Mouse (Mus musculus): Measurements from ENCODE around the gene Drg1. TPM values are rescaled to one million over a fixed set of nuclear protein-coding genes. Genes with fewer than 3 reads are reported as not detected.
A peak's percentile ranks its signal among the peaks of the same experiment; 100 is the strongest.

Gene Drg1
- polyA plus RNA-seq, 1 experiment from 2014 or later: 245 TPM

DNA sequence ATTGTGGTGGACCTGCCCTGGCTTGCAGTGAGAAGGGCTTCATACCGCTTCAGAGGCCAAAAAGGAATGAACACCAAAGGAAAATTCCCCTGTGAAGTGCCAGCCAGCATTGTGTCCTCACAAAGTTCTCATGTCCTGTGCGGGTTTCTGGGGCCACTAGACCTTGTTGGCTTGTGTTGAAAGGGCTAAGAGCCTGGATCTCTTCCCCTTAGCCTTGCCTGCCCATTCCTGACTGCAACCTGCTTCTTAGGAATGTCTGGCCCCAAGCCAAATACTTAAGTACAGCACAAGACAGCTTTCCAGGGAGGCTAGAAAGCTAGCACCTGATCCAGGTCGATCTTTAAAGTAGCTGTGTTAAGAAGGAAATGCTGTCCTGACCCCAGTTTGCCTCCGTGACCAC, 36.6 kb upstream of the Drg1 start:
- ATAC-seq (ENCODE audit: insufficient number of reproducible peaks, low FRiP score, low TSS enrichment, low read depth) (no peak), DNase-seq (ENCODE audit: low spot score) (no peak)
- Histone ChIP-seq H3K27me3 (ENCODE audit: control insufficient read depth, insufficient read depth, low read length) (no peaks in the 10 kb centered on the region), H3K9me3 (ENCODE audit: control insufficient read depth, low read length) (no peaks in the 10 kb centered on the region), H3K36me3 (ENCODE audit: control insufficient read depth, insufficient read depth, low read length) (peaks cover 64% of the 10 kb centered on the region), H3K9ac (ENCODE audit: low read length) (no peak overlapping the region), H3K4me3 (ENCODE audit: low read depth, low read length) (no peak overlapping the region), H3K4me1 (ENCODE audit: control insufficient read depth, insufficient read depth, low read length) (no peaks in the 10 kb centered on the region), H3K4me2 (ENCODE audit: low read depth, severe bottlenecking) (no peak overlapping the region), H3K27ac (replicated peaks; ENCODE audit: low read depth, low read length) (no peak overlapping the region)
- 89% methylated on average over 4 of the region's 4 CpGs for WGBS

DNA sequence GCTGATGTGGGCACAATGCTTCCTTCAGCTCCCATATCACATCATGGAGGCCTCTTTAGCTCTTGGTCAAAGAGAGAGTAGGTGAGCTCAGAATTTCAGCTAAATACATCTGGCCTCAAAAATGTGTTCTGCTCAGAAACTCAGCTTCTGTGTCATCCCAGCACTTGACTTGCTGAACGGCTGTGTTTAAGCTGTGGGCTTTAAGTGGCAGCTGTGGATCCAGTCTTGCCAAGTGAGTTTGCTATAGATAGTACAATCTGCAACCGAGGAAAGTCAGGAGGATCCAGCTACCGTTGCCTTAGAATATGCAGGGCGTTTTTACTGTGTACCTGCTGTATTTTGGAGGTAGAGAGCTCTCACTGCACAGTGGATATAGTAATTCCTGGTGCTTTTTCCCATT, 36.2 kb upstream of the Drg1 start:
- ATAC-seq (ENCODE audit: insufficient number of reproducible peaks, low FRiP score, low TSS enrichment, low read depth): no peak
- Histone ChIP-seq H3K9me3 (ENCODE audit: control insufficient read depth, low read length) (no peaks in the 10 kb centered on the region), H3K4me1 (ENCODE audit: control insufficient read depth, insufficient read depth, low read length) (no peaks in the 10 kb centered on the region), H3K4me2 (ENCODE audit: low read depth, severe bottlenecking) (no peak overlapping the region), H3K9ac (ENCODE audit: low read length) (no peak overlapping the region), H3K27ac (replicated peaks; ENCODE audit: low read depth, low read length) (no peak overlapping the region), H3K4me3 (ENCODE audit: low read depth, low read length) (no peak overlapping the region), H3K36me3 (ENCODE audit: control insufficient read depth, insufficient read depth, low read length) (peaks cover 60% of the 10 kb centered on the region), H3K27me3 (ENCODE audit: control insufficient read depth, insufficient read depth, low read length) (no peaks in the 10 kb centered on the region)
- DNase-seq (ENCODE audit: low spot score): no peak
- 95% methylated on average over 4 of the region's 4 CpGs for WGBS

- no peaks in the 10 kb centered on the region for H3K4me1 ChIP-seq (ENCODE audit: control insufficient read depth, insufficient read depth, low read length)
- H3K27ac ChIP-seq (replicated peaks; ENCODE audit: low read depth, low read length): no peak overlapping the region
- H3K9me3 ChIP-seq (ENCODE audit: control insufficient read depth, low read length): no peaks in the 10 kb centered on the region
- H3K36me3 ChIP-seq (ENCODE audit: control insufficient read depth, insufficient read depth, low read length): peaks cover 49% of the 10 kb centered on the region
- H3K27me3 ChIP-seq (ENCODE audit: control insufficient read depth, insufficient read depth, low read length): no peaks in the 10 kb centered on the region
- H3K4me3 ChIP-seq (ENCODE audit: low read depth, low read length): no peak overlapping the region
- DNase-seq (ENCODE audit: low spot score) (no peak), ATAC-seq (ENCODE audit: insufficient number of reproducible peaks, low FRiP score, low TSS enrichment, low read depth) (no peak)
- no peak overlapping the region for H3K4me2 ChIP-seq (ENCODE audit: low read depth, severe bottlenecking)
- H3K9ac ChIP-seq (ENCODE audit: low read length): no peak overlapping the region
- 98% methylated on average over 5 of the region's 5 CpGs for WGBS
Measured at GRCm38 (mm10) chr11:3301075-3301474, 34.9 kb upstream of the Drg1 start.

- ATAC-seq (ENCODE audit: insufficient number of reproducible peaks, low FRiP score, low TSS enrichment, low read depth): no peak
- H3K9me3 ChIP-seq (ENCODE audit: control insufficient read depth, low read length): no peaks in the 10 kb centered on the region
- DNase-seq (ENCODE audit: low spot score): no peak
- H3K36me3 ChIP-seq (ENCODE audit: control insufficient read depth, insufficient read depth, low read length): peaks cover 53% of the 10 kb centered on the region
- peaks cover 9% of the 10 kb centered on the region for H3K4me1 ChIP-seq (ENCODE audit: control insufficient read depth, insufficient read depth, low read length)
- 93% methylated on average over 14 of the region's 14 CpGs for WGBS
- no peaks in the 10 kb centered on the region for H3K27me3 ChIP-seq (ENCODE audit: control insufficient read depth, insufficient read depth, low read length)
- no peak overlapping the region for H3K27ac ChIP-seq (replicated peaks; ENCODE audit: low read depth, low read length)
- no peak overlapping the region for H3K9ac ChIP-seq (ENCODE audit: low read length)
- H3K4me3 ChIP-seq (ENCODE audit: low read depth, low read length): no peak overlapping the region
- H3K4me2 ChIP-seq (ENCODE audit: low read depth, severe bottlenecking): no peak overlapping the region
Measured at GRCm38 (mm10) chr11:3298813-3299185, 32.6 kb upstream of the Drg1 start.

DNA sequence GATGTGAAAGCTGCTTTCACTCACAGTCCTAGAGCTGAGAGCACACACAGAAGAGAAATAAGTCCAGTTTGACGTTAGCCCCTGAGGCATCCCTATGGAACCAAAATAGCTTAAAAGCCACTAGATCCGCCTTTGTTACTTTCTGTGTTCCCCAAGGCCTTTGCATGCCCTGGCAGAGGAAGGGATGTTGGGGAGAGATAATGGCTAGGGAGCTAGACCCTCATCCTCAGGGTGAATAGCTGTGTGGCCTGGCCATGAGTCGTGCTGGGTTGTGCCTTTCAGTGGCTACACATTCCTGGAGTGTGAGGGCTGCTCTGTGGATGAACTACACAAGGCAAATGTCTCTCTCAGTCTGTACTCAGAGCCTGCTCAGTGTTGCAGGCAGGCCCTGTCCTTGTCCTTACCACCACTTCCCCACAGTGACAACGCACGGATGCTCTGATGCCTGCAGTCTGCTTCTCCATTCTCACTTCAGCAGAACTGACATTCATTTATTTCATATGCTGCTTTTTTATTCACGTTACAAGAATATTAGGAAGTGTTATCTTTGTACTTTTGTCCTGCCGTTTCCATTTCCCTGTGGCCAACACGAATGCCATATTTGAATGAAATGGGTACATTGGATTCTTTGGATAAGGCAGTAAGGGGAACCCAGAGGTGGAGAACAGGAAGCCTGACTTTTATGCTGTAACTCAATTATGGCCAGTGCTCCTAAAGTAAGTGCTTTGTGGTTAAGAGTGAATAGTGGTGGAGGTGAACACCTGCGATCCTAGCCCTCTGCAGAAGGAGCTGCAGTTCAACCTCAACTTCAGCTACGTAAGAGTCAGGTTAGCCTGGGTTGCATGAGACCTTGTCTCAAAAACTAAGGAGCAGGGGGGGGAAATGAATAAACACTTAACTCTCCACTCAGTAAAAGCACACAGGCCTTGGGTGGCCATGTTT, 31.9 kb upstream of the Drg1 start:
- H3K4me2 ChIP-seq (ENCODE audit: low read depth, severe bottlenecking): no peak overlapping the region
- DNase-seq (ENCODE audit: low spot score) (no peak), ATAC-seq (ENCODE audit: insufficient number of reproducible peaks, low FRiP score, low TSS enrichment, low read depth) (no peak)
- H3K9me3 ChIP-seq (ENCODE audit: control insufficient read depth, low read length): no peaks in the 10 kb centered on the region
- H3K27me3 ChIP-seq (ENCODE audit: control insufficient read depth, insufficient read depth, low read length): no peaks in the 10 kb centered on the region
- peaks cover 52% of the 10 kb centered on the region for H3K36me3 ChIP-seq (ENCODE audit: control insufficient read depth, insufficient read depth, low read length)
- H3K9ac ChIP-seq (ENCODE audit: low read length): no peak overlapping the region
- H3K4me1 ChIP-seq (ENCODE audit: control insufficient read depth, insufficient read depth, low read length): peaks cover 14% of the 10 kb centered on the region
- H3K27ac ChIP-seq (replicated peaks; ENCODE audit: low read depth, low read length): no peak overlapping the region
- no peak overlapping the region for H3K4me3 ChIP-seq (ENCODE audit: low read depth, low read length)
- 92% methylated on average over 10 of the region's 10 CpGs for WGBS

- no peaks in the 10 kb centered on the region for H3K27me3 ChIP-seq (ENCODE audit: control insufficient read depth, insufficient read depth, low read length)
- no peak overlapping the region for H3K4me2 ChIP-seq (ENCODE audit: low read depth, severe bottlenecking)
- no peak overlapping the region for H3K27ac ChIP-seq (replicated peaks; ENCODE audit: low read depth, low read length)
- no peak overlapping the region for H3K9ac ChIP-seq (ENCODE audit: low read length)
- DNase-seq (ENCODE audit: low spot score) (no peak), ATAC-seq (ENCODE audit: insufficient number of reproducible peaks, low FRiP score, low TSS enrichment, low read depth) (no peak)
- peaks cover 46% of the 10 kb centered on the region for H3K36me3 ChIP-seq (ENCODE audit: control insufficient read depth, insufficient read depth, low read length)
- H3K4me3 ChIP-seq (ENCODE audit: low read depth, low read length): no peak overlapping the region
- H3K9me3 ChIP-seq (ENCODE audit: control insufficient read depth, low read length): no peaks in the 10 kb centered on the region
- H3K4me1 ChIP-seq (ENCODE audit: control insufficient read depth, insufficient read depth, low read length): peaks cover 15% of the 10 kb centered on the region
- WGBS: 86% methylated on average over 5 of the region's 5 CpGs
Measured at GRCm38 (mm10) chr11:3296056-3296455, 29.8 kb upstream of the Drg1 start.

- no peak overlapping the region; the same call in 1 of the 2 replicates for H3K4me2 ChIP-seq (ENCODE audit: low read depth, severe bottlenecking)
- H3K4me1 ChIP-seq (ENCODE audit: control insufficient read depth, insufficient read depth, low read length): peaks cover 15% of the 10 kb centered on the region
- ATAC-seq (ENCODE audit: insufficient number of reproducible peaks, low FRiP score, low TSS enrichment, low read depth): no peak
- no peak overlapping the region for H3K4me3 ChIP-seq (ENCODE audit: low read depth, low read length)
- H3K36me3 ChIP-seq (ENCODE audit: control insufficient read depth, insufficient read depth, low read length): peaks cover 41% of the 10 kb centered on the region
- no peak overlapping the region for H3K27ac ChIP-seq (replicated peaks; ENCODE audit: low read depth, low read length)
- H3K9me3 ChIP-seq (ENCODE audit: control insufficient read depth, low read length): no peaks in the 10 kb centered on the region
- H3K9ac ChIP-seq (ENCODE audit: low read length): no peak overlapping the region
- no peaks in the 10 kb centered on the region for H3K27me3 ChIP-seq (ENCODE audit: control insufficient read depth, insufficient read depth, low read length)
- DNase-seq (ENCODE audit: low spot score): no peak
- 97% methylated on average over 2 of the region's 2 CpGs for WGBS
Measured at GRCm38 (mm10) chr11:3294641-3295040, 28.4 kb upstream of the Drg1 start.

DNA sequence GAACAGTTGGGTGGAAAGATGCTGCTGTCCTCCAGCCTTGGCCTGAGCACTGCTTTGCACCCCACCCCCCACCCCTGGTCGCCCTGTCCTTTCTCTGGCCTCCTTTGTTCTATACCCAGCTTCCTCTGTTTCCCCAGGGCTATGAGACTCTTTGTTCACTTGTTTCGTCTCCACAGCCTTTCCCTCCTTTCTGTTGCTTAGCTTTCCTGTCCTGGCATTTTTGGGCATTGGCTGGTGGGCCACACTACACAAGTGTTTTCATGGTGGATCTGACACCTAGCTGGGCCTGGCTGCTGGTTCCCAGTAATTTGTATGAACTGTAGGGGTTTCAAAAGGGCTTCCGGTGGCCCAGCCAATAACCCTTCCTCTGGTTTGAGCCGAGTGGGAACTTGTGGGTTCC, 27.1 kb upstream of the Drg1 start:
- WGBS: 53% methylated on average over 4 of the region's 4 CpGs
- H3K9ac ChIP-seq (ENCODE audit: low read length): peak overlapping the region; percentile 100

More for the DNA sequence above, 27.1 kb upstream of the Drg1 start:
- Histone ChIP-seq H3K27me3 (ENCODE audit: control insufficient read depth, insufficient read depth, low read length) (no peaks in the 10 kb centered on the region), H3K9me3 (ENCODE audit: control insufficient read depth, low read length) (no peaks in the 10 kb centered on the region), H3K4me3 (ENCODE audit: low read depth, low read length) (peak overlapping the region; percentile 91), H3K27ac (replicated peaks; ENCODE audit: low read depth, low read length) (no peak overlapping the region), H3K4me1 (ENCODE audit: control insufficient read depth, insufficient read depth, low read length) (peaks cover 15% of the 10 kb centered on the region), H3K4me2 (ENCODE audit: low read depth, severe bottlenecking) (peak overlapping the region; percentile 100), H3K36me3 (ENCODE audit: control insufficient read depth, insufficient read depth, low read length) (peaks cover 30% of the 10 kb centered on the region)
- no peak for DNase-seq (ENCODE audit: low spot score)
- ATAC-seq (ENCODE audit: insufficient number of reproducible peaks, low FRiP score, low TSS enrichment, low read depth): no peak
